13 mouse cellular contexts compared by ENCODE assay signal in genomic region chr1:155698373-155699159, GRCm38 (mm10). TPM values are rescaled to one million over a fixed set of nuclear protein-coding genes. Genes with fewer than 3 reads are reported as not detected.
DNase-seq lines count a peak whose midpoint lies in the region; ATAC-seq and TF ChIP-seq lines count a peak whose summit lies in the region.
"Had no signal": no experiment of that assay in that cellular context is flagged by ENCODE, and none has a peak within 500 bp of the region (broad histone marks: within the 10 kb centered on the region; RNA-seq: fewer than 3 reads in every experiment).

No protein-coding gene starts in this region.

- peak; percentile 38 for DNase-seq in forebrain, postnatal 0 days
- peak; percentile 44 for DNase-seq in layer of hippocampus, adult 9-11 months
- DNase-seq in right cerebral cortex, postnatal 36 days (ENCODE audit: low spot score in 2 of 2), result peak; percentile 43 to 48
- DNase-seq in thymus, postnatal 25 days, result no peak

- no peak for TF ChIP-seq CTCF in forebrain, postnatal 0 days (IDR thresholded peaks at IDR 0.05; ENCODE audit: low read depth)

- H3K9me3 ChIP-seq in midbrain, embryonic 13.5 days, result no peaks in the 10 kb centered on the region
- no peaks in the 10 kb centered on the region for H3K9me3 ChIP-seq in midbrain, embryonic 15.5 days
- H3K9me3 ChIP-seq in forebrain, postnatal 0 days (ENCODE audit: low read length), result no peaks in the 10 kb centered on the region
- no peaks in the 10 kb centered on the region for H3K9me3 ChIP-seq in heart, embryonic 11.5 days (replicated peaks; ENCODE audit: control insufficient read depth, low read length)
- H3K9me3 ChIP-seq in liver, embryonic 12.5 days (replicated peaks), result no peaks in the 10 kb centered on the region
- H3K9me3 ChIP-seq: heart, embryonic 13.5 days had no signal

- WGBS in midbrain, embryonic 13.5 days, result 67% methylated on average over 17 of the region's 17 CpGs
- WGBS in midbrain, embryonic 15.5 days, result 54% methylated on average over 17 of the region's 17 CpGs
- WGBS in forebrain, postnatal 0 days, result 30% methylated on average over 17 of the region's 17 CpGs
- WGBS in heart, embryonic 11.5 days (ENCODE audit: insufficient replicate concordance), result 74% methylated on average over 17 of the region's 17 CpGs
- WGBS in liver, embryonic 12.5 days (ENCODE audit: insufficient replicate concordance), result 64% methylated on average over 17 of the region's 17 CpGs

- 0 out of 2 replicates have a peak, but pooled peaks cover 4% of the 10 kb centered on the region for H3K27me3 ChIP-seq in midbrain, embryonic 13.5 days
- no peaks in the 10 kb centered on the region for H3K27me3 ChIP-seq in midbrain, embryonic 15.5 days (replicated peaks)
- no peaks in the 10 kb centered on the region for H3K27me3 ChIP-seq in forebrain, postnatal 0 days (ENCODE audit: insufficient read depth, low read length)
- H3K27me3 ChIP-seq in heart, embryonic 11.5 days (ENCODE audit: control insufficient read depth, insufficient read depth, low read length), result no peaks in the 10 kb centered on the region
- H3K27me3 ChIP-seq in liver, embryonic 12.5 days (replicated peaks), result no peaks in the 10 kb centered on the region
- H3K27me3 ChIP-seq: heart, embryonic 13.5 days; Patski had no signal

- H3K4me1 ChIP-seq in midbrain, embryonic 13.5 days (replicated peaks), result peaks cover 4% of the 10 kb centered on the region
- H3K4me1 ChIP-seq in midbrain, embryonic 15.5 days, result no peaks in the 10 kb centered on the region
- peaks cover 8% of the 10 kb centered on the region; the same call in 1 of the 2 replicates for H3K4me1 ChIP-seq in forebrain, postnatal 0 days (ENCODE audit: insufficient read depth)
- H3K4me1 ChIP-seq in heart, embryonic 11.5 days (ENCODE audit: control insufficient read depth, insufficient read depth, low read length), result no peaks in the 10 kb centered on the region
- no peaks in the 10 kb centered on the region for H3K4me1 ChIP-seq in liver, embryonic 12.5 days

- no peak overlapping the region for H3K27ac ChIP-seq in midbrain, embryonic 13.5 days
- H3K27ac ChIP-seq in midbrain, embryonic 15.5 days, result no peak overlapping the region
- no peak overlapping the region for H3K27ac ChIP-seq in forebrain, postnatal 0 days (ENCODE audit: low read depth, low read length)
- H3K27ac ChIP-seq in heart, embryonic 11.5 days (ENCODE audit: low read depth, low read length), result no peak overlapping the region
- no peak overlapping the region for H3K27ac ChIP-seq in liver, embryonic 12.5 days
- H3K27ac ChIP-seq: heart, embryonic 13.5 days; stomach, postnatal 0 days had no signal

- H3K9ac ChIP-seq in midbrain, embryonic 13.5 days (replicated peaks), result no peak overlapping the region
- no peak overlapping the region for H3K9ac ChIP-seq in midbrain, embryonic 15.5 days
- H3K9ac ChIP-seq in forebrain, postnatal 0 days, result no peak overlapping the region
- no peak overlapping the region for H3K9ac ChIP-seq in heart, embryonic 11.5 days (ENCODE audit: low read depth, low read length)
- no peak overlapping the region for H3K9ac ChIP-seq in liver, embryonic 12.5 days
- H3K9ac ChIP-seq: heart, embryonic 13.5 days had no signal

- no peak overlapping the region for H3K4me2 ChIP-seq in midbrain, embryonic 13.5 days (replicated peaks)
- no peak overlapping the region for H3K4me2 ChIP-seq in midbrain, embryonic 15.5 days
- H3K4me2 ChIP-seq in forebrain, postnatal 0 days (ENCODE audit: low read depth), result peak overlapping the region; percentile 23; the same call in 1 of the 2 replicates
- H3K4me2 ChIP-seq in heart, embryonic 11.5 days, result no peak overlapping the region
- no peak overlapping the region for H3K4me2 ChIP-seq in liver, embryonic 12.5 days
- H3K4me2 ChIP-seq: heart, embryonic 13.5 days; liver, embryonic 11.5 days had no signal

- peak; percentile 41; the same call in 1 of the 2 replicates for ATAC-seq in midbrain, embryonic 13.5 days
- no peak; the same call in 1 of the 2 replicates for ATAC-seq in midbrain, embryonic 15.5 days (replicated peaks)
- peak; percentile 66 for ATAC-seq in forebrain, postnatal 0 days
- no peak for ATAC-seq in heart, embryonic 11.5 days (replicated peaks; ENCODE audit: insufficient number of reproducible peaks, low FRiP score, low TSS enrichment)
- no peak for ATAC-seq in liver, embryonic 12.5 days
- ATAC-seq: Patski had no signal

- H3K36me3 ChIP-seq in midbrain, embryonic 13.5 days, result no peaks in the 10 kb centered on the region
- no peaks in the 10 kb centered on the region for H3K36me3 ChIP-seq in midbrain, embryonic 15.5 days (replicated peaks)
- H3K36me3 ChIP-seq in forebrain, postnatal 0 days (ENCODE audit: insufficient read depth), result no peaks in the 10 kb centered on the region
- no peaks in the 10 kb centered on the region for H3K36me3 ChIP-seq in heart, embryonic 11.5 days (ENCODE audit: control insufficient read depth, insufficient read depth, low read length)
- H3K36me3 ChIP-seq in liver, embryonic 12.5 days, result no peaks in the 10 kb centered on the region
- H3K36me3 ChIP-seq: heart, embryonic 13.5 days had no signal

- no peak overlapping the region for H3K4me3 ChIP-seq in midbrain, embryonic 13.5 days (replicated peaks)
- no peak overlapping the region for H3K4me3 ChIP-seq in midbrain, embryonic 15.5 days
- no peak overlapping the region for H3K4me3 ChIP-seq in forebrain, postnatal 0 days (ENCODE audit: low read depth, low read length)
- no peak overlapping the region for H3K4me3 ChIP-seq in heart, embryonic 11.5 days (ENCODE audit: low read depth, low read length)
- H3K4me3 ChIP-seq in liver, embryonic 12.5 days, result no peak overlapping the region
- H3K4me3 ChIP-seq: heart, embryonic 13.5 days had no signal

RNA-seq across cellular contexts. Expression of gene Lhx4, which starts 52.9 kb away (rescaled TPM):
- polyA plus RNA-seq in midbrain, embryonic 13.5 days (2015; fragmentation: Nextera tagmentation; extraction: Ambion mirVana), result 3.0 and 4.3 TPM in 2 replicates
- 1.5 and 1.6 TPM in 2 replicates for polyA plus RNA-seq in midbrain, embryonic 15.5 days (2015; fragmentation: Nextera tagmentation; extraction: Ambion mirVana)
- total RNA-seq in forebrain, postnatal 0 days (2014; rRNA removed), result 0.15 TPM in 1 of 2 replicates, not detected in the other
- polyA plus RNA-seq in forebrain, postnatal 0 days (2015; fragmentation: Nextera tagmentation; extraction: Ambion mirVana), result 0.10 and 0.11 TPM in 2 replicates
- not detected in 2 replicates for polyA plus RNA-seq in heart, embryonic 11.5 days (2014; fragmentation: Nextera tagmentation; extraction: Ambion mirVana)
- not detected in 2 replicates for polyA plus RNA-seq in liver, embryonic 12.5 days (2016; fragmentation: Nextera tagmentation; extraction: Ambion mirVana)
- total RNA-seq: neutrophil, adult 5-6 weeks had no signal
- polyA plus RNA-seq: heart, embryonic 13.5 days; liver, embryonic 11.5 days; Patski had no signal

Comparison
In these comparisons a context has a peak if more than half of its experiments do, and no peak if none do; other contexts are left out.
1. ATAC-seq: peak in midbrain, embryonic 13.5 days (single experiment) and forebrain, postnatal 0 days (single experiment); none in midbrain, embryonic 15.5 days (single experiment), heart, embryonic 11.5 days (single experiment) and liver, embryonic 12.5 days (single experiment).